Mouse (Mus musculus) heart, embryonic 13.5 days (tissue): ENCODE results near the gene Cers3. TPM values are rescaled to one million over a fixed set of nuclear protein-coding genes. Genes with fewer than 3 reads are reported as not detected.
A peak's percentile ranks its signal among the peaks of the same experiment; 100 is the strongest.

Experiments
- ATAC-seq: fragments of 200-750 bp; cut with Nextera tagmentation; 2 replicates; pipeline ENCODE4 v1.8.0; 2017; ENCODE audit warnings: moderate TSS enrichment; ENCODE audit not compliant: insufficient number of reproducible peaks, low FRiP score, low TSS enrichment; ENCODE audit errors: extremely low read depth
- H3K27ac ChIP-seq: fragments of 300-500 bp; sonication (generic); replicated peaks from 2 replicates; pipeline ENCODE4 v1.5.1; 2015; ENCODE audit warnings: moderate library complexity, mild to moderate bottlenecking, inconsistent platforms
- H3K27me3 ChIP-seq: fragments of 300-500 bp; sonication (generic); replicated peaks from 2 replicates; pipeline ENCODE4 v1.6.1; 2015; ENCODE audit warnings: mild to moderate bottlenecking, inconsistent platforms
- H3K36me3 ChIP-seq: fragments of 300-500 bp; sonication (generic); 2 replicates; pipeline ENCODE4 v1.6.1; 2015; ENCODE audit warnings: mild to moderate bottlenecking, inconsistent platforms
- H3K4me1 ChIP-seq: fragments of 300-500 bp; sonication (generic); 2 replicates; pipeline ENCODE4 v1.6.1; 2015; ENCODE audit warnings: inconsistent platforms
- H3K4me2 ChIP-seq: fragments of 300-500 bp; sonication (generic); 2 replicates; pipeline ENCODE4 v1.6.1; 2015; ENCODE audit warnings: inconsistent platforms, mild to moderate bottlenecking, moderate library complexity
- H3K4me3 ChIP-seq: fragments of 300-500 bp; sonication (generic); 2 replicates; pipeline ENCODE4 v1.5.1; 2015; ENCODE audit warnings: moderate library complexity, mild to moderate bottlenecking, inconsistent platforms
- H3K9ac ChIP-seq: fragments of 300-500 bp; sonication (generic); 2 replicates; pipeline ENCODE4 v1.6.1; 2015; ENCODE audit warnings: inconsistent platforms, mild to moderate bottlenecking, moderate library complexity
- H3K9me3 ChIP-seq: fragments of 300-500 bp; sonication (generic); 2 replicates; pipeline ENCODE4 v1.6.1; 2016; ENCODE audit warnings: inconsistent platforms
- WGBS: fragments of 180-500 bp; shearing (Covaris S2); methylation state at CpG from one replicate; pipeline ENCODE4 v1.1.7; 2015; ENCODE audit warnings: mixed read lengths; 5-methylcytosine and 5-hydroxymethylcytosine counted together
- polyA plus RNA-seq: library from polyadenylated mRNA; unstranded; fragments of >200 nt; fragmentation: Nextera tagmentation; extraction: Ambion mirVana; gene quantifications from 2 replicates; pipeline ENCODE4 v1.2.1, GENCODE M21; 2015

The Cers3 gene
- polyA plus RNA-seq, 1 experiment from 2014 or later: 0.45 TPM

GRCm38 (mm10) chr7:66734993-66735392 is 8.3 kb upstream of the Cers3 start:
- H3K27ac ChIP-seq: no peak overlapping the region; the same call in 1 of the 2 replicates
- H3K4me1 ChIP-seq: peaks cover 13% of the 10 kb centered on the region
- H3K36me3 ChIP-seq: no peaks in the 10 kb centered on the region
- no peak overlapping the region for H3K9ac ChIP-seq
- no peaks in the 10 kb centered on the region for H3K27me3 ChIP-seq
- no peak overlapping the region for H3K4me3 ChIP-seq
- no peak overlapping the region for H3K4me2 ChIP-seq
- no peak for ATAC-seq
- 43% methylated on average over 6 of the region's 6 CpGs for WGBS
- no peaks in the 10 kb centered on the region for H3K9me3 ChIP-seq

DNA sequence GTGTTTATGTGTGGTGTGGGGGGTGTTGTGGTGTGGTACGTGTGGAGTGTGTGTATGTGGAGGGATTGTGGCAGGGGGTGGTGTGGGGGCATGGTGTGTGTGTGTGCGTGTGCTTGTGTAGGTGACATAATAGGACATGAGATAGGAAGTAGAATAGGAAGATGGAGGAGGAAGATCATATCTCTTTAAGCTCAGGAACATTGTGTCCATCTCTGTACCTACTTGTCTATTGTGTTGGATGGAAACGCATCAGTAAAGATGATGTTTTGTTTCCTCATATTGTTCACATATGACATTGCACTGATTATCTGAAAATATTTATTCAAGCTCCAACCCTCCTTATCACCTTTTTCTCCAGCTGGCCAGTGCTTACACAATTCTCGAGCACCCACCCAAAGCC is 5.9 kb upstream of the Cers3 start:
- no peak overlapping the region for H3K27ac ChIP-seq
- H3K4me2 ChIP-seq: no peak overlapping the region
- no peaks in the 10 kb centered on the region for H3K27me3 ChIP-seq
- ATAC-seq: no peak
- H3K4me1 ChIP-seq: peaks cover 35% of the 10 kb centered on the region
- no peaks in the 10 kb centered on the region for H3K36me3 ChIP-seq
- WGBS: 71% methylated on average over 4 of the region's 4 CpGs
- no peaks in the 10 kb centered on the region for H3K9me3 ChIP-seq
- H3K4me3 ChIP-seq: no peak overlapping the region
- H3K9ac ChIP-seq: no peak overlapping the region

DNA sequence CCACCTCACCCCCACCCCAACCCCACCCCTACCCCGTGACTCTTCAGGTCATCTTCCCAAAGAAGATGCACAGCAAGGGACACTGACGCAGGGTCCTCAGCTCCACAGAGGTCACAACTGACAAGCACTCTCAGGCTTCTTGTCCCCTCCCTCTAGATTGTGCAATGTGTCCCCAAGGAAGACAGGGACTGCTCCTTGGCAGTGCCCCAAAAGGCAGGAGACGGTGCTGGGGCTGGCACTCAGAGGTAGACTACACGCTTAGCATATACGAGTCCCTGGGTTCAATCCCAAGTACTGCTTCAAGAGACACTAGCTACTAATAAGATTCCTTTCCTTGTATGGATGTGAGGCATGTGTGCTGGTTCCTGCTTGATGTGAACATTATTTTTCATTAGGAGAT is 2.3 kb upstream of the Cers3 start:
- no peaks in the 10 kb centered on the region for H3K36me3 ChIP-seq
- peaks cover 24% of the 10 kb centered on the region for H3K4me1 ChIP-seq
- WGBS: 65% methylated on average over 5 of the region's 5 CpGs
- H3K9me3 ChIP-seq: no peaks in the 10 kb centered on the region
- H3K4me3 ChIP-seq: no peak overlapping the region
- no peaks in the 10 kb centered on the region for H3K27me3 ChIP-seq
- ATAC-seq: no peak
- H3K27ac ChIP-seq: no peak overlapping the region
- no peak overlapping the region for H3K9ac ChIP-seq
- H3K4me2 ChIP-seq: no peak overlapping the region

DNA sequence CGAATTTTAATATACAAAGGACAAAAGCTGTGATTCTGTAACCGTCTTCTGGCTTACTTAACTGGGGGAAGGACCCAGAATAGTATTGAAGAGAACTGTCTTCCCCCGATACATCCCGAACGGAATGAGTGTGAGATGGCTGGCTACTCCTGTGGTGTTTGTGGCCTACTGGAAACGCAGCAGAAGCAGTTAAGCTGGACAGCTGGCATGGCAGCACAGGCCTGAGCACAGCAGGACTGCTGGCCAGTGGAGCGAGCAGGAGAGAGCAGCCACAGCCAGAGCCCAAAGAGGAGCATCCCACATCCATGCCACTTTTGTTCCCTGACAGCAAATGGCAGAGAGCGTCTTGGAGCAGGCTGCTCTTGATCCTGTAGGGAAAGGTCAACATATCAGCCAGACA is 1.9 kb upstream of the Cers3 start:
- no peak for ATAC-seq
- no peak overlapping the region for H3K27ac ChIP-seq
- H3K27me3 ChIP-seq: no peaks in the 10 kb centered on the region
- no peak overlapping the region for H3K4me3 ChIP-seq
- H3K36me3 ChIP-seq: no peaks in the 10 kb centered on the region
- H3K9me3 ChIP-seq: no peaks in the 10 kb centered on the region
- H3K4me1 ChIP-seq: peaks cover 29% of the 10 kb centered on the region
- H3K4me2 ChIP-seq: no peak overlapping the region
- no peak overlapping the region for H3K9ac ChIP-seq
- WGBS: 70% methylated on average over 8 of the region's 8 CpGs

GRCm38 (mm10) chr7:66746972-66747371 is 3.7 kb downstream of the Cers3 start:
- H3K4me1 ChIP-seq: peaks cover 21% of the 10 kb centered on the region
- peak overlapping the region; percentile 62 for H3K27ac ChIP-seq

GRCm38 (mm10) chr7:66749998-66750397 is 6.7 kb downstream of the Cers3 start:
- Histone ChIP-seq H3K27me3 (no peaks in the 10 kb centered on the region), H3K9me3 (no peaks in the 10 kb centered on the region), H3K27ac (no peak overlapping the region), H3K9ac (no peak overlapping the region), H3K4me1 (peaks cover 16% of the 10 kb centered on the region), H3K4me2 (no peak overlapping the region), H3K36me3 (no peaks in the 10 kb centered on the region), H3K4me3 (no peak overlapping the region)
- 71% methylated on average over 1 of the region's 1 CpGs for WGBS
- no peak for ATAC-seq

More at GRCm38 (mm10) chr7:66746972-66747371, 3.7 kb downstream of the Cers3 start:
- WGBS: 22% methylated on average over 7 of the region's 7 CpGs
- Histone ChIP-seq H3K4me3 (no peak overlapping the region), H3K9me3 (no peaks in the 10 kb centered on the region), H3K9ac (no peak overlapping the region), H3K27me3 (no peaks in the 10 kb centered on the region), H3K36me3 (no peaks in the 10 kb centered on the region), H3K4me2 (0 out of 2 replicates have a peak overlapping the region, but pooled peaks have one; percentile 27)
- no peak; the same call in 1 of the 2 replicates for ATAC-seq

DNA sequence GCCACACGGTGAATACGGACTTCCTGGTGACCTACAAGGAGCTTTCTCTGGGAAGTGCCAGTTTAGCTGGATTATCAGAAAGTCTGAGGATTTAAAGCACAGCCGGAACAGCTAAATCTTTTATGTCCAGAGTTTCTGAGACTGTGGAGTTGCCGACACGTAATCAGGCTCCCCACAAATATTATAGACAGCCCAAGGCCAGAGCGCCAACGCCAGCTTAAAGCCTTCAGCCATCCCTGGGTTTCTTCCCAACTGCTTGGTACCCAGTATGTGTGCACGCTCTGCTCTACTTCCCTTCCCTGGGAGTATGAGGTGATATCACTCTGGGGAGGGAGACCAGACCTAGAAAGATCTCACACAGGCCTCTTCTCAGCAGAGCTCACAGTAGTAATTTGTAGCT is 10.5 kb downstream of the Cers3 start:
- no peak for ATAC-seq
- no peak overlapping the region for H3K27ac ChIP-seq
- H3K9ac ChIP-seq: no peak overlapping the region
- no peaks in the 10 kb centered on the region for H3K4me1 ChIP-seq
- no peaks in the 10 kb centered on the region for H3K9me3 ChIP-seq
- no peaks in the 10 kb centered on the region for H3K27me3 ChIP-seq
- H3K4me2 ChIP-seq: no peak overlapping the region
- H3K4me3 ChIP-seq: no peak overlapping the region
- WGBS: 83% methylated on average over 8 of the region's 8 CpGs
- H3K36me3 ChIP-seq: no peaks in the 10 kb centered on the region

DNA sequence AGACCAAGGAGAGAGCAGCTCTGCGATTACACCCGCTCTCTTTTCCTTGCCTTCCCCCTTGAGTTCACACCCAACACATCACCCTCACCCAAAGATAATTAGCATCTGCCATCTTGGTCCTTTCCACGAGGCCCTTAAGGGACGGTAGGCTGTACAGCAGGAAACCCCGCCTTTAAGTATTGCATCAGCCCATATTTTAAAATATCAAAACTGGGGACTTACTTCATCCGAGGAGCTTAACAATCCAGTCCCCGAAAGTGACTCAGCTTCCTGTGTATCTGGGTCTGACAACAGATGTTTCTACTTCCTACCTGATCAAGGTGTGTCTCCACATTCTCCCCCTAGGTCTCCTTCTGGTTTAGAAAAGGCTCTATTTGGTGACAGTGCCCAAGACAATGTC is 12.3 kb downstream of the Cers3 start:
- Histone ChIP-seq H3K4me3 (no peak overlapping the region), H3K4me1 (peaks cover 6% of the 10 kb centered on the region), H3K9me3 (no peaks in the 10 kb centered on the region), H3K27ac (no peak overlapping the region), H3K27me3 (no peaks in the 10 kb centered on the region), H3K4me2 (no peak overlapping the region), H3K9ac (no peak overlapping the region), H3K36me3 (no peaks in the 10 kb centered on the region)
- 69% methylated on average over 7 of the region's 7 CpGs for WGBS
- no peak for ATAC-seq

DNA sequence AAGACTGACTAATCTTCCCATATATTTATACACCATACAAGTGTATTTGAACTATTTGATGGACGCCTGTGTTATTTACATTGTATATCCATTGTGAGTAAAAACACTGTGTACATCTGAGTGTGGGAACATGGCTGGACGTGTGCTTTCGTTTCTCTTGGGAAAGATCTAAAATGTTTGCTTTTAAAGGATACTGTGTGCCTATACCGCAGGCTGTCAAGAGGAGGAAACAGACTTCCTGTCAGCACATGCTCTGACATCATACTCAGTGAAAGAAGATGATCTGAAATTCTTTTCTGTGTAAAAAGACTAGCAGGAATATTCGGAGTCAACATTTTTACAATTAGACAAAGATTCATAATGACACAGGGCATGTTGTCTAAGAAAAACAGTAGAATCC is 26.6 kb downstream of the Cers3 start:
- Histone ChIP-seq H3K4me1 (peaks cover 16% of the 10 kb centered on the region), H3K27me3 (no peaks in the 10 kb centered on the region), H3K36me3 (no peaks in the 10 kb centered on the region), H3K9ac (no peak overlapping the region), H3K4me3 (no peak overlapping the region), H3K9me3 (no peaks in the 10 kb centered on the region), H3K27ac (peak overlapping the region; percentile 74), H3K4me2 (0 out of 2 replicates have a peak overlapping the region, but pooled peaks have one; percentile 37)
- ATAC-seq: no peak
- 35% methylated on average over 5 of the region's 5 CpGs for WGBS

- Histone ChIP-seq H3K4me2 (peak overlapping the region; percentile 37), H3K27ac (peak overlapping the region; percentile 74), H3K36me3 (no peaks in the 10 kb centered on the region), H3K4me1 (peaks cover 16% of the 10 kb centered on the region), H3K4me3 (no peak overlapping the region), H3K9me3 (no peaks in the 10 kb centered on the region), H3K27me3 (no peaks in the 10 kb centered on the region), H3K9ac (0 out of 2 replicates have a peak overlapping the region, but pooled peaks have one; percentile 37)
- 32% methylated on average over 3 of the region's 3 CpGs for WGBS
- ATAC-seq: no peak
Measured at GRCm38 (mm10) chr7:66770706-66771105, 27.4 kb downstream of the Cers3 start.

- Histone ChIP-seq H3K4me2 (peak overlapping the region; percentile 37; the same call in 1 of the 2 replicates), H3K27ac (peak overlapping the region; percentile 74), H3K27me3 (no peaks in the 10 kb centered on the region), H3K9ac (no peak overlapping the region), H3K9me3 (no peaks in the 10 kb centered on the region), H3K4me1 (peaks cover 16% of the 10 kb centered on the region), H3K36me3 (no peaks in the 10 kb centered on the region), H3K4me3 (no peak overlapping the region)
- no peak for ATAC-seq
- WGBS: 86% methylated on average over 6 of the region's 6 CpGs
Measured at GRCm38 (mm10) chr7:66771252-66771651, 27.9 kb downstream of the Cers3 start.

GRCm38 (mm10) chr7:66779411-66779810 is 36.1 kb downstream of the Cers3 start:
- H3K9me3 ChIP-seq: no peaks in the 10 kb centered on the region
- ATAC-seq: no peak

More at GRCm38 (mm10) chr7:66779411-66779810, 36.1 kb downstream of the Cers3 start:
- no peak overlapping the region for H3K4me3 ChIP-seq
- H3K4me1 ChIP-seq: peaks cover 7% of the 10 kb centered on the region; the same call in 1 of the 2 replicates
- no peak overlapping the region for H3K9ac ChIP-seq
- no peaks in the 10 kb centered on the region for H3K27me3 ChIP-seq
- H3K4me2 ChIP-seq: no peak overlapping the region
- no peaks in the 10 kb centered on the region for H3K36me3 ChIP-seq
- no peak overlapping the region for H3K27ac ChIP-seq
- 44% methylated on average over 2 of the region's 2 CpGs for WGBS
